Mouse (Mus musculus) ES-Bruce4 (cell line): ENCODE measurements around the gene Zcchc14. TPM values are rescaled to one million over a fixed set of nuclear protein-coding genes. Genes with fewer than 3 reads are reported as not detected.

Source experiments
- H3K27ac ChIP-seq: 2 replicates; pipeline ENCODE4 v1.5.1; 2012; ENCODE audit warnings: low read length, inconsistent platforms; ENCODE audit not compliant: insufficient read depth
- H3K27me3 ChIP-seq: 2 replicates; pipeline ENCODE4 v1.6.1; 2012; ENCODE audit warnings: mild to moderate bottlenecking, low read length, inconsistent platforms; ENCODE audit not compliant: control insufficient read depth, poor library complexity, insufficient read depth, severe bottlenecking
- H3K36me3 ChIP-seq: 2 replicates; pipeline ENCODE4 v1.6.1; 2012; ENCODE audit warnings: inconsistent platforms, mild to moderate bottlenecking, low read length, moderate library complexity; ENCODE audit not compliant: control insufficient read depth, poor library complexity, insufficient read depth, severe bottlenecking
- H3K4me1 ChIP-seq: one replicate; pipeline ENCODE4 v1.8.1; 2011; ENCODE audit warnings: low read length; ENCODE audit not compliant: control insufficient read depth, insufficient read depth
- H3K4me3 ChIP-seq: 2 replicates; pipeline ENCODE4 v1.5.1; 2011; ENCODE audit warnings: low read depth, mild to moderate bottlenecking, low read length
- H3K9ac ChIP-seq: 2 replicates; pipeline ENCODE4 v1.6.1; 2012; ENCODE audit warnings: low read depth, mild to moderate bottlenecking, inconsistent platforms; ENCODE audit not compliant: poor library complexity, severe bottlenecking
- H3K9me3 ChIP-seq: replicated peaks from 2 replicates; pipeline ENCODE4 v1.6.1; 2012; ENCODE audit warnings: mild to moderate bottlenecking, low read length, inconsistent platforms; ENCODE audit not compliant: control insufficient read depth, poor library complexity, insufficient read depth, severe bottlenecking
- CTCF ChIP-seq: IDR thresholded peaks from one replicate; pipeline ENCODE4 v1.8.1; 2011; ENCODE audit warnings: low read depth, low read length
- EP300 ChIP-seq: IDR thresholded peaks from 2 replicates; pipeline ENCODE4 v1.6.1; 2011; ENCODE audit warnings: low read depth, low read length; ENCODE audit not compliant: insufficient read depth
- POLR2A ChIP-seq: IDR thresholded peaks from one replicate; pipeline ENCODE4 v1.8.1; 2011; ENCODE audit warnings: low read length; ENCODE audit not compliant: insufficient read depth
- polyA plus RNA-seq: library from polyadenylated mRNA; stranded (reverse); fragments of >200 nt; gene quantifications from 2 replicates; pipeline ENCODE4 v1.2.4, GENCODE M21; 2011; ENCODE audit warnings: low read depth; ENCODE audit not compliant: missing spikeins, insufficient read depth, insufficient read length

The Zcchc14 gene
- polyA plus RNA-seq, 1 experiment: 39.9 TPM

- Histone ChIP-seq H3K9me3 (no peaks in the 10 kb centered on the region), H3K4me3 (no peak overlapping the region), H3K36me3 (no peaks in the 10 kb centered on the region), H3K27ac (no peak overlapping the region), H3K4me1 (no peaks in the 10 kb centered on the region), H3K27me3 (no peaks in the 10 kb centered on the region), H3K9ac (no peak overlapping the region)
- TF ChIP-seq EP300 (no peak), CTCF (no peak)
Measured at GRCm38 (mm10) chr8:121642804-121643203, 9.9 kb downstream of the Zcchc14 start.

- Histone ChIP-seq H3K4me3 (no peak overlapping the region), H3K36me3 (no peaks in the 10 kb centered on the region), H3K4me1 (no peaks in the 10 kb centered on the region), H3K9me3 (no peaks in the 10 kb centered on the region), H3K9ac (no peak overlapping the region), H3K27me3 (no peaks in the 10 kb centered on the region), H3K27ac (no peak overlapping the region)
- TF ChIP-seq POLR2A (no peak), EP300 (no peak), CTCF (no peak)
Measured at GRCm38 (mm10) chr8:121636180-121636579, 16.5 kb downstream of the Zcchc14 start.

DNA sequence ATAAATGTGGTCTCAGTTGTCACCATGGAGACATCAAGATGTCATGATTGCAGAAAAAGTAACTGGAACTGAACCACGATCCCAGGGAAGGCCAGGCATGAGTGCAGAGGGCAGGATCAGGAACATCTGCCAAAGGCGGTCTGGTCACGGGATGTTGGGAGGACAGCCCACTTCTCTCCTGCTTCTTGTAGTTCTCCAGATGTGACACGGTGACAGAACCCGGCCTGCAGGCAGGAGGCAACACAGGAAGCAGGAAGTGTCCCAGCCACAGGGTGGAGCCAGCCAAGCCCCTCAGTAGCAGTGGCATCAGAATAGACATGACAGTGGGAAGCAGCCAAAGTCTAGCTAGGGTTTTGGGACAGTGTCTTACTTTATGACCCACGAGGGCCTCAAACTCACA is 17.2 kb downstream of the Zcchc14 start:
- Histone ChIP-seq H3K9ac (no peak overlapping the region), H3K36me3 (no peaks in the 10 kb centered on the region), H3K4me1 (no peaks in the 10 kb centered on the region), H3K27me3 (no peaks in the 10 kb centered on the region), H3K9me3 (no peaks in the 10 kb centered on the region), H3K4me3 (no peak overlapping the region), H3K27ac (no peak overlapping the region)
- TF ChIP-seq CTCF: no peak
- no peak for TF ChIP-seq EP300
- TF ChIP-seq POLR2A: no peak

GRCm38 (mm10) chr8:121632401-121632800 is 20.3 kb downstream of the Zcchc14 start:
- Histone ChIP-seq H3K4me3 (no peak overlapping the region), H3K4me1 (no peaks in the 10 kb centered on the region), H3K27ac (no peak overlapping the region), H3K27me3 (no peaks in the 10 kb centered on the region), H3K36me3 (no peaks in the 10 kb centered on the region), H3K9ac (no peak overlapping the region), H3K9me3 (no peaks in the 10 kb centered on the region)
- TF ChIP-seq CTCF: no peak
- TF ChIP-seq EP300: no peak
- no peak for TF ChIP-seq POLR2A

DNA sequence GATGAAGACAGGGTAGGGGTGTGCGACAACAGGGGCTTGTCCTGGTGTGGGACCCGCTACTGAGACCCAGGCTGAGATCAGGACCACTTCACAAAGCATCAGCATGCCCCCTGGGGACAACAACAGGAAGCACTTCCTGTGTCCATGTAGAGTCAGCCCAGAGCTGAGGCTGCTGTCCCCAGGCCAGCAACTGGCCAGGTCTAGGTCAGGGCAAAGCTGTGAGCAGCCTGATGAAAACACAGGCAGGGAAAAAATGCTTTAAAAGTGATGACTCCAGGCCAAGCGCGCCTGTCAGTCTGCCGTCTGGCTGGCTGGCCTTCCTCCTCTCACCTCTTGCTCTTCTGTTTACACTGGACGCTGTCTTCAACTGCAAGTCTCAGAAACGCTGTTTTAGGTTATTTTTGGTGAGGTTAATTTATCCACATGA is 21.0 kb downstream of the Zcchc14 start:
- Histone ChIP-seq H3K27ac (no peak overlapping the region), H3K9ac (no peak overlapping the region), H3K9me3 (no peaks in the 10 kb centered on the region), H3K4me1 (no peaks in the 10 kb centered on the region), H3K36me3 (no peaks in the 10 kb centered on the region), H3K4me3 (no peak overlapping the region), H3K27me3 (no peaks in the 10 kb centered on the region)
- TF ChIP-seq EP300 (no peak), POLR2A (no peak), CTCF (no peak)

- Histone ChIP-seq H3K4me3 (no peak overlapping the region), H3K27ac (no peak overlapping the region), H3K4me1 (no peaks in the 10 kb centered on the region), H3K27me3 (no peaks in the 10 kb centered on the region), H3K9me3 (no peaks in the 10 kb centered on the region), H3K9ac (no peak overlapping the region), H3K36me3 (no peaks in the 10 kb centered on the region)
- TF ChIP-seq CTCF (no peak), POLR2A (no peak), EP300 (no peak)
Measured at GRCm38 (mm10) chr8:121628681-121629080, 24.0 kb downstream of the Zcchc14 start.
